ENCODE assay signal across 27 mouse cellular contexts in genomic region chr19:57330309-57330708, GRCm38 (mm10). TPM values are rescaled to one million over a fixed set of nuclear protein-coding genes. Genes with fewer than 3 reads are reported as not detected.
DNase-seq lines count a peak whose midpoint lies in the region; ATAC-seq and TF ChIP-seq lines count a peak whose summit lies in the region.
"Had no signal": no experiment of that assay in that cellular context is flagged by ENCODE, and none has a peak within 500 bp of the region (broad histone marks: within the 10 kb centered on the region; RNA-seq: fewer than 3 reads in every experiment).

No protein-coding gene starts in this region.

- TF ChIP-seq CTCF in heart, postnatal 0 days (IDR thresholded peaks at IDR 0.05; ENCODE audit: low read depth): peak; percentile 25
- peak; percentile 19; the same call in 1 of the 2 replicates for TF ChIP-seq CTCF in liver, postnatal 0 days (IDR thresholded peaks at IDR 0.05; ENCODE audit: low read depth)
- peak; percentile 40 for TF ChIP-seq CTCF in ES-Bruce4 (IDR thresholded peaks at IDR 0.05; ENCODE audit: low read depth, low read length)

- no peak for ATAC-seq in heart, postnatal 0 days (ENCODE audit: insufficient read depth, low read depth)
- ATAC-seq in heart, embryonic 11.5 days (replicated peaks; ENCODE audit: insufficient number of reproducible peaks, low FRiP score, low TSS enrichment): no peak
- no peak for ATAC-seq in liver, postnatal 0 days
- no peak for ATAC-seq in liver, embryonic 12.5 days
- ATAC-seq in megakaryocyte progenitor cell, adult 5-6 weeks (replicated peaks; ENCODE audit: poor library complexity): 0 out of 2 replicates have a peak, but pooled peaks have one; percentile 30
- ATAC-seq: inflammation-experienced regulatory T-cells, adult 6 months; midbrain, embryonic 15.5 days; Patski had no signal

- no peaks in the 10 kb centered on the region for H3K4me1 ChIP-seq in heart, postnatal 0 days (ENCODE audit: control insufficient read depth, insufficient read depth)
- no peaks in the 10 kb centered on the region for H3K4me1 ChIP-seq in heart, embryonic 11.5 days (ENCODE audit: control insufficient read depth, insufficient read depth, low read length)
- no peaks in the 10 kb centered on the region for H3K4me1 ChIP-seq in liver, postnatal 0 days (ENCODE audit: insufficient read depth)
- no peaks in the 10 kb centered on the region; the same call in 1 of the 2 replicates for H3K4me1 ChIP-seq in liver, embryonic 12.5 days
- no peaks in the 10 kb centered on the region for H3K4me1 ChIP-seq in ES-Bruce4 (ENCODE audit: control insufficient read depth, insufficient read depth, low read length)
- H3K4me1 ChIP-seq: embryonic facial prominence, embryonic 12.5 days; heart, embryonic 13.5 days; hindbrain, embryonic 12.5 days; midbrain, embryonic 15.5 days; neural tube, embryonic 13.5 days had no signal

- no peak for TF ChIP-seq EP300 in heart, postnatal 0 days (IDR thresholded peaks at IDR 0.05; ENCODE audit: low read depth)
- TF ChIP-seq EP300 in liver, postnatal 0 days (IDR thresholded peaks at IDR 0.05; ENCODE audit: low read depth): no peak
- TF ChIP-seq EP300 in ES-Bruce4 (IDR thresholded peaks at IDR 0.05; ENCODE audit: insufficient read depth, low read depth, low read length): no peak

- H3K4me2 ChIP-seq in heart, postnatal 0 days (ENCODE audit: low read depth, low read length): no peak overlapping the region
- H3K4me2 ChIP-seq in heart, embryonic 11.5 days: no peak overlapping the region
- H3K4me2 ChIP-seq in liver, postnatal 0 days (ENCODE audit: low read depth, low read length): no peak overlapping the region
- H3K4me2 ChIP-seq in liver, embryonic 12.5 days: no peak overlapping the region
- H3K4me2 ChIP-seq: embryonic facial prominence, embryonic 12.5 days; heart, embryonic 13.5 days; hindbrain, embryonic 12.5 days; midbrain, embryonic 15.5 days; neural tube, embryonic 13.5 days had no signal

- no peak overlapping the region for H3K4me3 ChIP-seq in heart, postnatal 0 days (ENCODE audit: low read depth, low read length)
- no peak overlapping the region for H3K4me3 ChIP-seq in heart, embryonic 11.5 days (ENCODE audit: low read depth, low read length)
- no peak overlapping the region for H3K4me3 ChIP-seq in liver, postnatal 0 days (ENCODE audit: low read depth, low read length)
- no peak overlapping the region for H3K4me3 ChIP-seq in liver, embryonic 12.5 days
- no peak overlapping the region for H3K4me3 ChIP-seq in ES-Bruce4 (ENCODE audit: low read depth, low read length)
- H3K4me3 ChIP-seq: embryonic facial prominence, embryonic 12.5 days; heart, embryonic 13.5 days; hindbrain, embryonic 12.5 days; limb, embryonic 10.5 days; midbrain, embryonic 15.5 days; myocyte; neural tube, embryonic 13.5 days had no signal

- H3K27ac ChIP-seq in heart, postnatal 0 days (ENCODE audit: low read depth): no peak overlapping the region
- no peak overlapping the region for H3K27ac ChIP-seq in heart, embryonic 11.5 days (ENCODE audit: low read depth, low read length)
- H3K27ac ChIP-seq in liver, postnatal 0 days (ENCODE audit: low read depth): no peak overlapping the region
- H3K27ac ChIP-seq in liver, embryonic 12.5 days: no peak overlapping the region
- H3K27ac ChIP-seq in ES-Bruce4 (ENCODE audit: insufficient read depth, low read length): no peak overlapping the region
- H3K27ac ChIP-seq: embryonic facial prominence, embryonic 12.5 days; heart, embryonic 13.5 days; hindbrain, embryonic 12.5 days; limb, embryonic 10.5 days; midbrain, embryonic 15.5 days; neural tube, embryonic 13.5 days had no signal

- no peaks in the 10 kb centered on the region for H3K36me3 ChIP-seq in heart, postnatal 0 days (replicated peaks; ENCODE audit: control insufficient read depth, insufficient read depth, low read length)
- H3K36me3 ChIP-seq in heart, embryonic 11.5 days (ENCODE audit: control insufficient read depth, insufficient read depth, low read length): no peaks in the 10 kb centered on the region
- no peaks in the 10 kb centered on the region for H3K36me3 ChIP-seq in liver, postnatal 0 days (replicated peaks; ENCODE audit: insufficient read depth, low read length)
- no peaks in the 10 kb centered on the region for H3K36me3 ChIP-seq in liver, embryonic 12.5 days
- no peaks in the 10 kb centered on the region for H3K36me3 ChIP-seq in ES-Bruce4 (ENCODE audit: control insufficient read depth, insufficient read depth, low read length, poor library complexity, severe bottlenecking)
- H3K36me3 ChIP-seq: embryonic facial prominence, embryonic 12.5 days; heart, embryonic 13.5 days; hindbrain, embryonic 12.5 days; limb, embryonic 10.5 days; midbrain, embryonic 15.5 days; neural tube, embryonic 13.5 days had no signal

- no peaks in the 10 kb centered on the region for H3K9me3 ChIP-seq in heart, postnatal 0 days (replicated peaks; ENCODE audit: control insufficient read depth, low read length)
- H3K9me3 ChIP-seq in heart, embryonic 11.5 days (replicated peaks; ENCODE audit: control insufficient read depth, low read length): no peaks in the 10 kb centered on the region
- no peaks in the 10 kb centered on the region for H3K9me3 ChIP-seq in liver, postnatal 0 days (ENCODE audit: low read length)
- no peaks in the 10 kb centered on the region for H3K9me3 ChIP-seq in liver, embryonic 12.5 days (replicated peaks)
- no peaks in the 10 kb centered on the region for H3K9me3 ChIP-seq in ES-Bruce4 (replicated peaks; ENCODE audit: control insufficient read depth, insufficient read depth, low read length, poor library complexity, severe bottlenecking)
- H3K9me3 ChIP-seq: embryonic facial prominence, embryonic 12.5 days; hindbrain, embryonic 12.5 days; limb, embryonic 10.5 days; midbrain, embryonic 15.5 days; neural tube, embryonic 13.5 days had no signal

- 70% methylated on average over 11 of the region's 11 CpGs for WGBS in heart, postnatal 0 days
- WGBS in heart, embryonic 11.5 days (ENCODE audit: insufficient replicate concordance): 69% methylated on average over 11 of the region's 11 CpGs
- 77% methylated on average over 11 of the region's 11 CpGs for WGBS in liver, postnatal 0 days (ENCODE audit: insufficient replicate concordance)
- WGBS in liver, embryonic 12.5 days (ENCODE audit: insufficient replicate concordance): 60% methylated on average over 11 of the region's 11 CpGs

- H3K27me3 ChIP-seq in heart, postnatal 0 days (ENCODE audit: control insufficient read depth, insufficient read depth, low read length): no peaks in the 10 kb centered on the region
- no peaks in the 10 kb centered on the region for H3K27me3 ChIP-seq in heart, embryonic 11.5 days (ENCODE audit: control insufficient read depth, insufficient read depth, low read length)
- no peaks in the 10 kb centered on the region for H3K27me3 ChIP-seq in liver, postnatal 0 days (ENCODE audit: insufficient read depth, low read length)
- no peaks in the 10 kb centered on the region for H3K27me3 ChIP-seq in liver, embryonic 12.5 days (replicated peaks)
- H3K27me3 ChIP-seq in ES-Bruce4 (ENCODE audit: control insufficient read depth, insufficient read depth, low read length, poor library complexity, severe bottlenecking): no peaks in the 10 kb centered on the region
- H3K27me3 ChIP-seq: embryonic facial prominence, embryonic 12.5 days; heart, embryonic 13.5 days; hindbrain, embryonic 12.5 days; midbrain, embryonic 15.5 days; neural tube, embryonic 13.5 days; Patski had no signal

- no peak for DNase-seq in heart, postnatal 0 days (ENCODE audit: low spot score)
- no peak for DNase-seq in liver, postnatal 0 days
- no peak for DNase-seq in embryo, embryonic 10 days (ENCODE audit: low spot score)
- DNase-seq: adrenal gland, adult 2 months; B cell, adult 2 months; cerebellum, adult 18-20 months; cerebellum, postnatal 14 days; kidney, adult 9 months; kidney, postnatal 36 days; liver; lung, postnatal 36 days; retina, postnatal 1 day; right cerebral cortex, postnatal 25 days; spleen, adult 18-20 months had no signal

- H3K9ac ChIP-seq in heart, postnatal 0 days (replicated peaks; ENCODE audit: low read depth, low read length): no peak overlapping the region
- no peak overlapping the region for H3K9ac ChIP-seq in heart, embryonic 11.5 days (ENCODE audit: low read depth, low read length)
- no peak overlapping the region for H3K9ac ChIP-seq in liver, postnatal 0 days (replicated peaks)
- H3K9ac ChIP-seq in liver, embryonic 12.5 days: no peak overlapping the region
- no peak overlapping the region for H3K9ac ChIP-seq in ES-Bruce4 (ENCODE audit: low read depth, poor library complexity, severe bottlenecking)
- H3K9ac ChIP-seq: embryonic facial prominence, embryonic 12.5 days; heart, embryonic 13.5 days; hindbrain, embryonic 12.5 days; midbrain, embryonic 15.5 days; neural tube, embryonic 13.5 days had no signal

- TF ChIP-seq POLR2A in ES-Bruce4 (IDR thresholded peaks at IDR 0.05; ENCODE audit: insufficient read depth, low read length): no peak

RNA-seq across cellular contexts. Expression of gene Ablim1, which starts 15.6 kb away (rescaled TPM):
- total RNA-seq in heart, postnatal 0 days (2014; rRNA removed; ENCODE audit: low replicate concordance): 169 and 235 TPM in 2 replicates
- 82.6 and 106 TPM in 2 replicates for polyA plus RNA-seq in heart, postnatal 0 days (2015; fragmentation: Nextera tagmentation; extraction: Ambion mirVana)
- polyA plus RNA-seq in heart, embryonic 11.5 days (2014; fragmentation: Nextera tagmentation; extraction: Ambion mirVana): 45.8 and 52.1 TPM in 2 replicates
- 11.5 and 12.0 TPM in 2 replicates for polyA plus RNA-seq in liver, postnatal 0 days (2015; fragmentation: Nextera tagmentation; extraction: Ambion mirVana)
- polyA plus RNA-seq in liver, embryonic 12.5 days (2016; fragmentation: Nextera tagmentation; extraction: Ambion mirVana): 6.1 and 7.8 TPM in 2 replicates
- 12.2 and 13.9 TPM in 2 replicates for polyA plus RNA-seq in ES-Bruce4 (2011; ENCODE audit: insufficient read depth, insufficient read length, low read depth, missing spikeins)
- total RNA-seq in megakaryocyte progenitor cell, adult 5-6 weeks (2015): 6.1 and 7.0 TPM in 2 replicates
- total RNA-seq in megakaryocyte progenitor cell, adult 5-6 weeks (2017): 6.7 and 8.1 TPM in 2 replicates

RNA-seq across cellular contexts. Expression of gene Fam160b1, which starts 30.2 kb away (rescaled TPM):
- total RNA-seq in heart, postnatal 0 days (2014; rRNA removed; ENCODE audit: low replicate concordance): 12.6 and 16.3 TPM in 2 replicates
- polyA plus RNA-seq in heart, postnatal 0 days (2015; fragmentation: Nextera tagmentation; extraction: Ambion mirVana): 7.0 and 7.8 TPM in 2 replicates
- polyA plus RNA-seq in heart, embryonic 11.5 days (2014; fragmentation: Nextera tagmentation; extraction: Ambion mirVana): 11.4 and 11.8 TPM in 2 replicates
- polyA plus RNA-seq in liver, postnatal 0 days (2015; fragmentation: Nextera tagmentation; extraction: Ambion mirVana): 7.8 and 9.2 TPM in 2 replicates
- polyA plus RNA-seq in liver, embryonic 12.5 days (2016; fragmentation: Nextera tagmentation; extraction: Ambion mirVana): 9.2 and 9.5 TPM in 2 replicates
- 26.1 and 26.7 TPM in 2 replicates for polyA plus RNA-seq in ES-Bruce4 (2011; ENCODE audit: insufficient read depth, insufficient read length, low read depth, missing spikeins)
- 18.8 and 23.0 TPM in 2 replicates for total RNA-seq in megakaryocyte progenitor cell, adult 5-6 weeks (2015)
- total RNA-seq in megakaryocyte progenitor cell, adult 5-6 weeks (2017): 12.7 and 13.2 TPM in 2 replicates
